Mouse (Mus musculus) brown adipose tissue, adult 24 weeks (tissue): ENCODE measurements around the gene Slc16a1. TPM values are rescaled to one million over a fixed set of nuclear protein-coding genes. Genes with fewer than 3 reads are reported as not detected.

Experiments used
- H3K27ac ChIP-seq: fragments of 200-500 bp; replicated peaks from 2 replicates; pipeline ENCODE4 v1.5.1; 2012; ENCODE audit warnings: low read depth, mild to moderate bottlenecking, low read length
- H3K4me1 ChIP-seq: fragments of 200-500 bp; 2 replicates; pipeline ENCODE4 v1.6.1; 2012; ENCODE audit warnings: low read length, mixed read lengths; ENCODE audit not compliant: control insufficient read depth, insufficient read depth, insufficient read length
- H3K4me3 ChIP-seq: fragments of 200-500 bp; 2 replicates; pipeline ENCODE4 v1.5.1; 2012; ENCODE audit warnings: low read depth, mild to moderate bottlenecking, low read length, moderate library complexity; ENCODE audit not compliant: insufficient read depth
- polyA plus RNA-seq: library from polyadenylated mRNA; stranded (reverse); fragments of >200 nt; gene quantifications from 2 replicates; pipeline ENCODE4 v1.2.4, GENCODE M21; 2012; ENCODE audit not compliant: missing spikeins, insufficient read depth, insufficient read length

Slc16a1 gene
- polyA plus RNA-seq = 185 and 208 TPM in 2 replicates

GRCm38 (mm10) chr3:104638403-104638779, at the start of gene Slc16a1:
TSS of gene Slc16a1 (plus strand) at chr3:104638668.
- Histone ChIP-seq H3K4me3 (peak within 1 kb of the TSS; percentile 92), H3K27ac (peak within 1 kb of the TSS; percentile 79), H3K4me1 (no peaks in the 10 kb centered on the region)

GRCm38 (mm10) chr3:104596451-104597134, 41.9 kb upstream of the Slc16a1 start:
- Histone ChIP-seq H3K4me1 (peaks cover 14% of the 10 kb centered on the region; the same call in 1 of the 2 replicates), H3K27ac (peak overlapping the region; percentile 5; the same call in 1 of the 2 replicates), H3K4me3 (no peak overlapping the region)

DNA sequence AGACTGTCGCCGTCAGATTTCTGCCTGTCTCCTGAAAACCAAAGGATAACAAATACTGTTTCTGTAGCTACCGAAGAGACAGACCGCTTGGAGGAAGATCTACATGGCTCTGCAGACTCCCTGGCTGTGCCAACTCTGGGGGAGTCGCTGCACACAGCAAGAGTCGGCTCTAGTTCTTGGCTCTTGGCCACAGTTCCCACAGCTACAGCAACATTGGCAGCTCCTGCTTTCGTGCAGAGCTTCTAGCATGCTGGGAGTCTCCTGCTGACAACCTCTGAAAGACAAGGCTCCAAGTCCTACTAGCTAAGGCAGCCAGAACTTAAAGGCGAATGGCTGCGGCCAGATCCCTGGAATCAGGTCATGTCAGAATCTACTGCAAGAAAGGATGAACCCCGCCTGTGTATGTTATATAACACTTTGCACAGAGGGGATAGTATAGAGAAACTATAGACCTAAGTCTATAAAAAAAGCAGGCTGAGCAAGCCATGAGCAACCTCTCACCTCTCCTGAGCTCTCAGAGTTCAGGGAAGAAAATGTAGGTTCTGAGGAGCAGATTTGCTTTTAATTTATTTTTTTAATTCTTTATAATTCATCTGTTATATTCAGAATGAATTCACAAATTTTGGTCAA, 41.2 kb upstream of the Slc16a1 start:
- H3K4me3 ChIP-seq = no peak overlapping the region
- H3K4me1 ChIP-seq = peaks cover 15% of the 10 kb centered on the region
- 0 out of 2 replicates have a peak overlapping the region, but pooled peaks have one; percentile 5 for H3K27ac ChIP-seq

DNA sequence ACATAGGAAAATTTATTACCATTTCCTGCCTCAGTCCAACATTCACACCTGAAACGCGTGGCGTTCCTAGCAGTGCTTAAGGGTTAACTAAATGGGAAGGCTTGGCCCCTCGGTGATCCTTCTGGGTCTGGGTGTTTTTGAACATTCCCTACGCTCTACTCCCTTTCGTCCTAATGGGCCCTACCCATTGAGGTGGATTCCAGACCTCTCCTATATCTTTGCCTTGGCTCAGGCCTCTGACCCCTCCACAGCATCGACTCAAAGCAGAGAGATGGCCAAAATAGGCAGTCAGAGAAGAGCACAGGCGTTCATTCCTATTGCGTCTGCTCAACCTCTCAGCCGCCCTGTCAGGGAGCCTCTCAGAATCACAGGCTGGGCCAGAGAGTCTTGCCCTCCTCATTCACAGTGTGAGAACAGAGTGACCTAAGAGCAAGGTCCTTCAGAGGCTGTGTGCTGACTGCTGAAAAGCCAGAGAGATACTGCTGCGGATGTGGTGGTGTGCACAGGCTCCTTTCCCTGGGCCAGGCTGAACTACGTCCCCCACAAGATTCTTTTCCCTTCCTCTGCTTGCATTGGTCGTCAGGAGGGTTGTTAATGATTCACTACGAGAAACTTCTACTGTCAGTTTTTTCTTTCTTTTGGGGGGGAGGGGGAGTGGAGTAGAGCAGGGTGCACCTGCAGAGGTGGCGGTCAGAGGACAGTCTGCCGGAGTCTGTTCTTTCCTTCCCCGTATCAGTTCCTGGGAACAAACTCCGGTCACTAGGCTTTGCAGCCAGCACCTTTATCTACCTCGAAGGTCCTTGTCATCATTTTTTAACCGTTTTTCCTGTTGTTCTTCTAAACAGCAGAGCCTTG, 38.9 kb upstream of the Slc16a1 start:
- Histone ChIP-seq H3K4me3 (no peak overlapping the region), H3K27ac (peak overlapping the region; percentile 65), H3K4me1 (peaks cover 17% of the 10 kb centered on the region)

DNA sequence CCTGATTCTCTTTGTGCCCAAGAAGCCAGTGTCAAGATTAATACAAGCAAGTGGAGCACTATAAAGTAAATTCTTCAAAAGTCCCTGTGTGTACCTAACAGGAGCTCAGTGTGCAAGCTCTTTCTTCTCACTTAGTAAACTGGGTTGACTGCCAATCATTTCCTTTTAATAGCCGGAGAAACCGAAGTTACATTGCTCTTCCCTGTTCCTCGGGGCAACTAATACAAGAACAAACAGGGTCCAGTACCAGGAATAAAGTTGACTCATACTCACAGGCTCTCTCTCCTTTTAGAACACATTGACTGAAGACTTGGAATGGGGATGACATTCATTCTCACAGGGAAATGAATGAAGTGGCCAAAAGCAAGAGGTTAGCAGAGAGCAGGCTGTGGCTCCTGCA, 37.8 kb upstream of the Slc16a1 start:
- peaks cover 17% of the 10 kb centered on the region for H3K4me1 ChIP-seq
- H3K27ac ChIP-seq = peak overlapping the region; percentile 29
- no peak overlapping the region for H3K4me3 ChIP-seq

DNA sequence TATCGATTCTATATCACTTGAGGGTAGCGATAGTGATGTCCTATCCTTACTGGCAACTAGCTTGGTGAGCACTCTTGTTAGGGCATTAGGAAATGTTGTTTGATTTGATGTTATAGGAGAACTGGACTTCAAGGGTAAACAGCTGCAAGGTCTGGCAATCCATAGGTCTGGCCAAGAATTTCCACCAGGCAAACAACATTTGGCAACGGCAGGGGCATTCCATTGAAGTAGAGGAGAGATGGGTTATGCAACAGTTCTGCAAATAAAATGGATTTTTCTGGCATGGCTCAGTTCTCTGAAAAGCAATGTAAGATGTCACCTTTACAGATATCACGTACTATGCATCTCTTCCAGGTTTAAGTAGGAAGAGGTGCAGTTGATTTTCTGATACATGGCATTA, 36.8 kb upstream of the Slc16a1 start:
- Histone ChIP-seq H3K27ac (peak overlapping the region; percentile 32), H3K4me1 (peaks cover 17% of the 10 kb centered on the region), H3K4me3 (no peak overlapping the region)

GRCm38 (mm10) chr3:104609690-104610380, 28.6 kb upstream of the Slc16a1 start:
- H3K27ac ChIP-seq = peak overlapping the region; percentile 41; the same call in 1 of the 2 replicates

DNA sequence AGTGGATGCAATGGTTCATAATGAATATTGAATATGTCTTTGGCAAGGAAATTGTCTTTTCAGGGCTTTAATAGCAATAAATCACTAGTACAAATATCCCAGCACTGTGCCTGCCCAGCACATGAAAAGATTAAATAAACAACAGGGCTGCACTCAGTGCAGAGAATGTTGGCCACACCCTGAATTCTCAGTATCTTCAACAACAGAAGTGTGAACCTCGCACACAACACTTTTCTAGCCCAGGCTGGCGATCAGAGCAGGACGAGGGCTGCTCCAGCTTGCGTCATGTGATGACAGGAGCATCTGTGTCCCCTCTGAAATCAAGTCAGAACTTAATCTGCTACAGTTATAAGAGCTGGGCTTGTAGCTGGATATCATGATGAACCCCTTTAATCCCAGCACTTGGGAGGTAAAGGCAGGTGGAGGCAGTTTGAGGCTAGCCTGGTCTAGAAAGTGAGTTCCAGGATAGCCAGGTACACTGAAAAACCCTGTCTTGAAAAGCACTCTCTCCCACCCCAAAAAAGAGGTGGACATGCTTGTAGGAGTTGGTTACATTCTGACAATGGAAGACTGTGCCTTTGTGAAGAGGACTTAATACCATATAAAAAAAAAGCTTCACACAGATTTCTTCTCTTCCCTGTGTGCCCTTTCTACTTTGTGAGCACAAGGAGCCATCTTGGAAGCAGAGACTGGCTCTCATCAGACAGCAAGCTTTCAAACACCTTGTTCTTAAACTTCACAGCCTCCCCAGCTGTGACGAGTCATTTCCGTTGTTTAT, 27.8 kb upstream of the Slc16a1 start:
- H3K4me3 ChIP-seq = no peak overlapping the region
- peaks cover 7% of the 10 kb centered on the region for H3K4me1 ChIP-seq
- H3K27ac ChIP-seq = peak overlapping the region; percentile 17; the same call in 1 of the 2 replicates

More at GRCm38 (mm10) chr3:104609690-104610380, 28.6 kb upstream of the Slc16a1 start:
- H3K4me1 ChIP-seq = peaks cover 7% of the 10 kb centered on the region
- no peak overlapping the region for H3K4me3 ChIP-seq

GRCm38 (mm10) chr3:104611951-104612350, 26.5 kb upstream of the Slc16a1 start:
- Histone ChIP-seq H3K4me1 (peaks cover 7% of the 10 kb centered on the region), H3K27ac (peak overlapping the region; percentile 78; the same call in 1 of the 2 replicates), H3K4me3 (no peak overlapping the region)

DNA sequence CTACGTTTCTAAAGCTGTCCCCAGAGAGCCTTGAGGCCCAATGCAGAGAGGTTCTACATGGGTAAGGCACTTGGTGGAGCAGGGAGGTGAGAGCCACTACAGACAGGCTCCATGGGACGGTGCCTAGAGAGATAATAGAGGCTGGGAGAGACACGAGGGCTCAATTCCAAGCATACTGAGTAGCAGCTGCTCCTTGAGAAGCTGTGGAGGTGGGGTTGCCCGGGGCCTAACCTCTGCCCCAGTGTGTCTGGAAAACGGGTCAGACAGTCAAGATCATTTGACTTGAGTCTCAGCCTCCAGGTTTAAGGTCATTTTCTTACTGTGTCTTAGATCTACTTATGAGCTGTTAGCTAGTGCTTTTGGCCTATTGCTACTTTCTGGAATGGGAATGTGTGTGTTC, 25.4 kb upstream of the Slc16a1 start:
- H3K27ac ChIP-seq = peak overlapping the region; percentile 93
- H3K4me1 ChIP-seq = peaks cover 7% of the 10 kb centered on the region
- H3K4me3 ChIP-seq = no peak overlapping the region

GRCm38 (mm10) chr3:104614081-104614480, 24.4 kb upstream of the Slc16a1 start:
- peaks cover 7% of the 10 kb centered on the region for H3K4me1 ChIP-seq
- no peak overlapping the region for H3K4me3 ChIP-seq
- peak overlapping the region; percentile 93 for H3K27ac ChIP-seq

DNA sequence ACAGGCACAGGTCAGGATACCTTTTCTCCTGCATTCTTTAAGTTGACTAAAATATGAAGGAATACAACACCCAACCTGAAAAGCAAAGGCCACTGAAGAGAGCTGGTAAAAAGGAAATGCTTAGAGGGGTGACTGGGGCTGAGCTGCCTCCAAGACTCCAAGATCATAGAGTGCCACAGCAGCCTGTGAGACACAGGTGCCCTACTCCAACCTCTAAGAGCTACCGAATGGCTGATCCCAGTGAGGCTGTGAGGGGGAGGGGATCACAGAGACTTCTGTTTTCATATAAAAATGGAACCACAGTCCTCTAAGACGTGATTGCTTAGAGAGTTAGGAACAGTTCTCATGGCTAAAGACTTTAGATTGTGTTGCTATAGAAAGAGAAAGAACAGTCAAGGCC, 23.3 kb upstream of the Slc16a1 start:
- no peak overlapping the region for H3K27ac ChIP-seq
- H3K4me1 ChIP-seq = peaks cover 7% of the 10 kb centered on the region
- no peak overlapping the region for H3K4me3 ChIP-seq

GRCm38 (mm10) chr3:104616155-104616554, 22.3 kb upstream of the Slc16a1 start:
- H3K4me3 ChIP-seq = no peak overlapping the region
- peaks cover 7% of the 10 kb centered on the region for H3K4me1 ChIP-seq
- no peak overlapping the region for H3K27ac ChIP-seq

DNA sequence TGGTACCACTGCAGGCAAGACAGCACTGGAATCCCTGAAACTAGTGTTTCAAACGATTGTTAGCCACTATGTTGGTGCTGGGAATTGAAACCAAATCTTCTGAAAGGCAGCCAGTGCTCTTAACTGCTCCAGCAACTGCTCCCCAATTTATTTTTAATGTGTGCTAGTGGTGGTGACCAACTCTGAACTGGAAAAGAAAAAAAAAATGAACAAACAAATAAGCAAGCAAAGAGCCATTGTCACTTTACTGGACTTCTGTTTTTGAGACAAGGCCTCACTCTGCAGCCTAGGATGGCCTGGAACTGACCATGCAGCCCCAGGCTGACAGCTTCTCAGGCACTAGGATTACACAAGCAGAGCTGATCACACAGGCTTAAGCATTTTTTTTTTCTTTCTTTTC, 16.6 kb upstream of the Slc16a1 start:
- Histone ChIP-seq H3K27ac (0 out of 2 replicates have a peak overlapping the region, but pooled peaks have one; percentile 13), H3K4me1 (no peaks in the 10 kb centered on the region), H3K4me3 (no peak overlapping the region)
